Mouse (Mus musculus) CD4-positive, CD25-positive, alpha-beta regulatory T cell, adult 2 months (primary cell): ENCODE data around the gene Atg9a.

Experiments used
- DNase-seq: peaks from one replicate; pipeline ENCODE4 v3.0.0-alpha.2; 2012; ENCODE audit warnings: low read depth, low spot score

The Atg9a gene

DNA sequence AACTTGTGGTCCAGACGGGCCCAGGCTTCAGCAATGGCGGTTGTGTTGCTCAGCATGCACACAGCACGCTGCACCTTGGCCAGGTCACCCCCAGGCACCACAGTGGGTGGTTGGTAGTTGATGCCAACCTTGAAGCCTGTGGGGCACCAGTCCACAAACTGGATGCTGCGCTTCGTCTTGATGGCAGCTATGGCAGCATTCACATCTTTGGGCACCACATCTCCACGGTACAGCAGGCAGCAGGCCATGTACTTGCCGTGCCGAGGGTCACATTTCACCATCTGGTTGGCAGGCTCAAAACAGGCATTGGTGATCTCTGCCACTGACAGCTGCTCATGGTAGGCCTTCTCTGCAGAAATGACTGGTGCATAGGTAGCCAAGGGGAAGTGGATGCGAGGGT is 23.8 kb upstream of the Atg9a start:
- DNase-seq: no peak

DNA sequence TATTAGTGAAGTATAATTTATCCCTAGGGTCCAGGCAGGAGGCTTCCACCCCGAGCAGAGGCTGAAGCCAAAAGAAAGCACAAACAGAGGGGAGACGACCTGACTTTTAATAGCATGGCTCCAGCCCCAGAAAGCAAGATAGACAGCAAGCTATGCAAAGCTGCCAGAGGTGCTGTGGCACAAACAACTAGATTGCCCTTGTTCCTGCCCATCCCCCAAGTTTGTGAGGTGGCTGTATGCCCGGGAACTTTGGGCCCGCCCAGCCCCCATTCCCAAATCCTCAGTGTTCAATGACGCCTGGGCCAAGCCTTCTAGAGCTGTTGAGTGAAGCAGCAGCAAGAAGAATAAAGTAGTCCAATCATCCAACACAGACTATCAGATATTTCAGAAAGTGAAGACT is 22.9 kb upstream of the Atg9a start:
- no peak for DNase-seq

DNA sequence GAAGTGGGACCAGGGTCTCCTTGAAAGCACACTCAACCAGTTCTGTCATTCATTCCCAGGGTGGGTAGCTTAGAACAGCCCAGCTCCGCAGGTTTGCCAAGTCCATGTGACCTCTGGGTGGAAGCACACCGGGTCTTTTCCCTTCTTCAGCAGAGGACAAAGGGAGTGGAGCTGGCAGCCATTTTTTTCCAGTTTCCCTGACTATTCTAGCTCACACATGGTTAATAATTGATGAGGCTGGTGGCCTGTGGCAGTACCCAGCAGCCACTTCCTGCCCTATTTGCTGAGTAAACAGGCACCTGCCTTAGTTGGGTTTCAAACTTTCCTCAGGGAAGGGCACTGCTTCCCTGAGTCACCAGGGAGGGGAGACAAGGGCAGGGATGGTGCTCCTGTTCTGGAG is 22.4 kb upstream of the Atg9a start:
- no peak for DNase-seq

DNA sequence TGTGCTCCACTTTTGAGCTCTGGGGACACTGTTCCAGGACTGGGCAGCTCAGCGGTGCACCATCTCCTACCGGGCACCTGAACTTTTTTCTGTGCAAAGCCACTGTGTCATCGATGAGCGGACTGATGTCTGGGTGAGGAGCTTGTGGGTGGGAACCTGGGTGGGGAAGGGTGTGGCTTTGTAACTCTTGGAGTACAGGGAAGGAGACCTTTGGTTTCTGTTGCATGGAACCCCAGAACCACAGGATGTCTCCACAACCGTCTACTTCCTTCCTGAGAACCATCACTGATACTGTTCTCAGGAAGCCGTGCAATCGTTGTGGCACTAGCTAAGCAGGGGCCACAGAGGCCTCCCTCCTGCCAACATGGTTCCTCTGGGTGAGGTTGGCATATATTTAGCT is 21.1 kb upstream of the Atg9a start:
- DNase-seq: peak; percentile 39

GRCm38 (mm10) chr1:75212542-75212941 is 20.5 kb upstream of the Atg9a start:
- DNase-seq: no peak

- DNase-seq: no peak
These were observed 19.2 kb upstream of the Atg9a start for GRCm38 (mm10) chr1:75211141-75211708.

GRCm38 (mm10) chr1:75210136-75211087 is 18.4 kb upstream of the Atg9a start, which contains the start of the genes Glb1l and Stk16:
Gene Glb1l (minus strand): TSS chr1:75210813.
Gene Stk16 (plus strand): TSS chr1:75210838.
- DNase-seq: peak; percentile 96

GRCm38 (mm10) chr1:75208967-75209678 is 17.1 kb upstream of the Atg9a start:
- DNase-seq: peak; percentile 40

- DNase-seq: no peak
These were observed 9.2 kb upstream of the Atg9a start for GRCm38 (mm10) chr1:75201236-75201635.

GRCm38 (mm10) chr1:75192452-75192851 is 456 bp upstream of the Atg9a start:
- DNase-seq: peak; percentile 54

- no peak for DNase-seq
These were observed 756 bp downstream of the Atg9a start for GRCm38 (mm10) chr1:75191258-75191621.

DNA sequence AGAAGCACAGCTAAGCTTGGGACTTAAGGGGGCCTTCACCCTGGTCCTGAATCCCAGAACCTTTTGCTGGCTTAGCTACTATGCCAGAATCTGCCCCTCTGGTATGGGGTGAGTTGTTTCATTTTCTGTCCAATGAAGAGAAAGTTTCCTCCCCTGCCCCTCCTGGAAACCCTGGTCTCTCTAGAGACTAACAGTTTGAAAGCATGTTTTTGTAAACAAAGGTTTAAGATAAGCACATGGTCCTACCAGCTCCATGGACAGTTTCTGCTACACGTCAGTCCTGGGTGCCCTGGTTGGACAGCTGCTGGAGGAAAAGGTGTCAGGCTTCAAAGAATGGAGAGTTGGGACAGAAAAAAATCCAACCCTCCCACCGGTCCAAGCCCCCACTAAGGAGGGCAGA is 1.4 kb downstream of the Atg9a start:
- DNase-seq: no peak

- DNase-seq: no peak
These were observed 4.0 kb downstream of the Atg9a start for GRCm38 (mm10) chr1:75187914-75188483.

- DNase-seq: no peak
These were observed 4.9 kb downstream of the Atg9a start for GRCm38 (mm10) chr1:75187126-75187525.

- no peak for DNase-seq
These were observed 6.5 kb downstream of the Atg9a start for GRCm38 (mm10) chr1:75185495-75185894.

GRCm38 (mm10) chr1:75182160-75182559 is 9.8 kb downstream of the Atg9a start:
- peak; percentile 24 for DNase-seq

GRCm38 (mm10) chr1:75181377-75181870 is 10.6 kb downstream of the Atg9a start:
- no peak for DNase-seq

DNA sequence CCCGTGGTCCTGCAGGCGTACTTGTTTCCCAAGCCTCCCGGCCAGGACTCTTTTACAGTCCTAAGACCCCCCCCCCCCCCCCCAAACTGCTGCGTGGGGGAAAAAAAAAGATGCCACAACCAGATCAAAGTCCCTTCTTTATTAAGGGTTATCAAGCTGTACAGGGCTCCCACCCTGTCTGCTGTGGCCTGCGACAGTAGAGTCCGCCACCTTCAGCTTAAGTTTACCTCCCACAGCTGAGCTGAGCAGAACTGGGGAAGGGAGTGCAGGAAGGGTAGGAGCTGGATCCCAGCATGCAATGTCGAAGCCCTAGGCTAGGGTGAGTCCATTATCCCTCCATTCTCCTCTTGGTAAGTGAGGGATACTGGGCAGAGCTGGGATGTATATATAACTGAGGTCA is 11.3 kb downstream of the Atg9a start:
- no peak for DNase-seq

GRCm38 (mm10) chr1:75180105-75180590 is 11.8 kb downstream of the Atg9a start, which contains the start of gene Abcb6:
Gene Abcb6 (minus strand): TSS chr1:75180392.
- DNase-seq: peak; percentile 85

GRCm38 (mm10) chr1:75179334-75180104 is 12.5 kb downstream of the Atg9a start:
- peak; percentile 35 for DNase-seq
